Mouse (Mus musculus) common myeloid progenitor, adult 5-6 weeks (primary cell): ENCODE results near the gene Snu13. TPM values are rescaled to one million over a fixed set of nuclear protein-coding genes. Genes with fewer than 3 reads are reported as not detected.

Source experiments
- ATAC-seq: replicated peaks from 2 replicates; pipeline ENCODE4 v1.8.0; 2016; ENCODE audit warnings: low read depth, mild to moderate bottlenecking, moderate TSS enrichment, inconsistent platforms; ENCODE audit not compliant: poor library complexity, severe bottlenecking
- total RNA-seq: library from RNA; stranded (forward); fragments of 200-1000, 187-1606 nt; gene quantifications from 2 replicates; pipeline ENCODE4 v1.2.3, GENCODE M21; 2017

The Snu13 gene
- total RNA-seq, 1 experiment from 2014 or later = 197 TPM

DNA sequence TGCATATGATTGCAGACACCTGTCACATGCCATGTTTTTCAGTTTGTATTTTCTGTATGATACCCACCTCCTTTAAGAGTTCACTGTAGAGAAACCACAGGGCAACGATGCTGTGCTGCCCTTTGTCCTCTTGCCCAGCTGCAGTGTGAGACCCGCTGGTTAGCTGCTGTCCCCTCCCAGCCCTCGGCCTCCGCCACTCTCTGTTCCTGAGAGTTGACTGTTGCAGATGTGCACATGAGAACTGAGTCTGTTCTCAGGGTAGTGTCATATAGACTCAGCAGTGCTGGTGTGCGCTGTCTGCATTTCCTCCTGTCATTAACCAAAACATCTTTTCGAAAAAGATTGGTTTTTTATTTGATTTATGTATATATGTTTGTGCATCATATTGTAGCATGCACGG is 15.0 kb downstream of the Snu13 start:
- ATAC-seq = no peak

DNA sequence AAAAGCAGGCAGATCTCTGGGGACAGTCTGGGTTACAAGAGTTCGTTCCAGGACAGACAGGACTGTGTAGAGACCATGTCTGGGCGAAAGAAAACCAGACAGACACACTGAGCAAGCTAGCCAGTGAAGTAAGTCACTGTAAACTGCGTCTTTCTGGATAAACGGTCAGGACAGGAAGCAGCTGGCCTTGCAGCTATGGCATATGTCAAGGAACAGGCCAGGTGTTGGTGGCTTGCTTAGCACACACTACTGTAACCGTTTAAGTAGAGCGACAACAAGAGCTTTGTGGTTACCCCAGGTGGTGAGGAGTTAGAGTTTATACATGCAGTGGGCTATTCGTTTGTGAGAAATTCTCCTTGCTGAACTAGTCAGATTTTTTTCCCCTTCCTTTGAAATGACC is 19.7 kb downstream of the Snu13 start:
- 0 out of 2 replicates have a peak, but pooled peaks have one; percentile 15 for ATAC-seq

DNA sequence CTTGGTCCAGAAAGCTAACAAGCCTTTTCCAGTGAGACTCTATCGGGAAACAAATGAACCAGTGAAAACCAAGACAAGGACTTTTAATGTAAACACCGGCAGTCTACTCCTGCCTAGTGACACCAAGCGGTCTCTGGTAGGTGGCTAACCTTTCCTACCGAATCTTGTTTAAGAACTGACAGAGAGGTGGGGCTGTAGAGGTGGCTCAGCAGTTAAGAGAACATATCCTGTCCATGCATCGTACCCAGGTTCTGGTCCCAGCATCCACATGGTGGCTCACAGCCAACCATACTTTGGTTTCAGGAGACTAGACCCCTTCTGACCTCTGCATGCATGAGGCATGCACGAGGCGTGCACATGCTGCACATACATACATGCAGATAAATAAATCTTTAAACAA is 20.1 kb downstream of the Snu13 start:
- ATAC-seq = no peak

DNA sequence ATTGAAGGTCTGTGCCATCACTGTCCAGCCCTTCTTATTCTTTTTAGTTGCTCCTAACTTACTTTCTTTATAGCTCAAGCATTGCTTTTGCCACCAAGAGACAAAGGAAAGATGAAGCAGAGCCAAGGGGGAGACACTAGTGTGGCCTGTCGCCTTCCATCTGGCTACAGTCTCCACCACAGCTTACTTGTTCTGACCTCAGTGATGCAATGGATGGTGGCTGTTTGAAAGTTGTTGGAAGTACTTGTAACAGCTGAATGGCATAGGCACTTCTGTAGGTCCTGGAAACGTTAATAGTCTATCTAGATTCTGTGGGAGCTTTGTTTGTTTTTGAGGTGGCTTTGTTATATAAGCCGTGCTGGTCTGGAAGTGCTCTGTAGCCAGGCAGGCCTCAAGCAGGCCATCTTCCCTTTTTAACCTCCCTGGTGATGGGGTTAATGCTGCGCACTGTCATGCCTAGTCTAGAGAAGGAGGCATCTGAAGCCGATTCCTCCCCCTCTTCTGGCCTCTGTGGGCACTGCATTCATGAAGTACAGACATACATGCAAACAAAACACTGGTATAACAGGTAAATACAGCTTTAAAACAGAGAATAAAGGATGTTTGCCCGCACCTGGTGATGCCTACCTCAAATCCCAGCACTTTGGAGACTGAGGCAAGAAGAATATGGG is 23.3 kb downstream of the Snu13 start:
- ATAC-seq = no peak

DNA sequence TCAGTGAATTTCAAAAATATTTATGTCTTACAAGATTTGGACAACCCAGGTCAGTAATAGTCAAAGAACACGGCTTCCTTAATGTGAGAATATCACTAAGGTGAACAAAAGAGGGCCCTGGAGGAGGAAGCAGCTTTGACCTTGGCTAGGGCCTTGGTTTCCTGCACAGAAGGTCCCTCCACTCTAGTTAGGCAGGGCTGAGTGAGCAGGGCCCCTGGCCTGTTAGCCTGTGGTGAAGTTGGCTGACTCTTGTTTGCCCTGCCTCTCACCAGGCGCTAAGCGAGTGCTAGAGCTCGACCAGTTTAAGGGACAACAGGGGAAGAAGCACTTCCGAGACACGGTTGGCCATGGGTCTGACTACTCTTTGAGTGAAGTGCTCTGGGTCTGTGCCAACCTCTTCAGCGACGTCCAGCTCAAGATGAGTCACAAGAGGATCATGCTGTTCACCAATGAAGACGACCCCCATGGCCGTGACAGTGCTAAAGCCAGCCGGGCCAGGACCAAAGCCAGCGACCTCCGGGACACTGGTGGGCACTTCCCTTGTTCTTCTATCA is 24.8 kb downstream of the Snu13 start:
- ATAC-seq = 0 out of 2 replicates have a peak, but pooled peaks have one; percentile 42

DNA sequence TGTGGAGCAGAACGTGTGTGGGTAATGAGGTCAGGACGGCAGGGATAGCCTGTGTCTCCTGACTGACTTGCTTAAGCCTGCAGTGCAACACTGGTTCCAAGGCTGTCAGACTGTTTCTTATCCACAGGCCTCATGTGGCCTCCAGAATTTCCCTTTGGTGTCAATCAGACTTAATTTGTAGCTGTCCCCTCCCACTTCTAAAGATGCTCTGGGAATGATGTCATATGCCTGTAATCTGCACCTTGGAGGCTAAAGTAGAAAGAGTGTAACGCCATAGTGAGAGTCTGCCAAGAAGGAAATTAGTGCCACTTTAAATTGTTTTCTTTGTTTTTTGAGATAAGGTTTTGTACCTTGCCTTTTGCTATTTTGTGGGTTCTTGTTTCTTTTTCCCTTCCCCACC is 28.1 kb downstream of the Snu13 start:
- no peak for ATAC-seq

DNA sequence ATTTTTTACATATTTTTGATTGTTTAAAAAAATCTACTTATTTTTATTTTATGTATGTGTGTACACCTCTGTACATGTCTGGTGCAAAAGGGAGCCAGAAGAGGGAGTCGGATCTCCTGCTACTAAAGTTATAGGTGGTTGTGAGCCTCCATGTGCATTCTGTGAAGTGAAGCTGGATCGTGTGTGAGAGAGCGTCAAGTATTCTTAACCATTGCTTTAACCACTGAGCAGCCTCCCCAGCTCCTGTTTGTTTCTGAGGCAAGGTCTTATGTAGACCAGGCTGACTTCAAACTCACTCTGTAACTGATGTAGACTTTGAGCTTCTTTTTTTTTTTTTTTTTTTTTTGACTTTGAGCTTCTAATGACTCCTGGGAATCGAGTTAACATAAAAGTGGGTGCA is 29.9 kb downstream of the Snu13 start:
- ATAC-seq = no peak

DNA sequence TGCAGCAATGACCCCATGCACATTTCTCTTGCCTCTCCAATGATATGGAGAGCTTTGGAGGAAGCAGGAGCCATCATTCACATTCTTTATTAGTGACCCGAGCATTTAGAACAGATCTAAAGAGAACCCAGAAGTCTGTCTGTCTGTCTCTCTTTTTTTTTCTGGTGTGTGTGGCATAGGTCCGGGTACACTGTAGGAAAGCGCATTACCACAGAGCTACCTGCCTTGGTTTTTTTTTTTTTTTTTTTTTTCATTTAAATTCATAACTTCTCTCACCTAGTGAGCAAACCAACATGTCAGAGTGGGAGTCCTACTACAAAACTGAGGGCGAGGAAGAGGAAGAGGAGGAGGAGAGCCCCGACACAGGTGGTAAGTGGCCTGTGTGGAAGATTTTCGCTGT is 30.6 kb downstream of the Snu13 start:
- ATAC-seq = no peak

DNA sequence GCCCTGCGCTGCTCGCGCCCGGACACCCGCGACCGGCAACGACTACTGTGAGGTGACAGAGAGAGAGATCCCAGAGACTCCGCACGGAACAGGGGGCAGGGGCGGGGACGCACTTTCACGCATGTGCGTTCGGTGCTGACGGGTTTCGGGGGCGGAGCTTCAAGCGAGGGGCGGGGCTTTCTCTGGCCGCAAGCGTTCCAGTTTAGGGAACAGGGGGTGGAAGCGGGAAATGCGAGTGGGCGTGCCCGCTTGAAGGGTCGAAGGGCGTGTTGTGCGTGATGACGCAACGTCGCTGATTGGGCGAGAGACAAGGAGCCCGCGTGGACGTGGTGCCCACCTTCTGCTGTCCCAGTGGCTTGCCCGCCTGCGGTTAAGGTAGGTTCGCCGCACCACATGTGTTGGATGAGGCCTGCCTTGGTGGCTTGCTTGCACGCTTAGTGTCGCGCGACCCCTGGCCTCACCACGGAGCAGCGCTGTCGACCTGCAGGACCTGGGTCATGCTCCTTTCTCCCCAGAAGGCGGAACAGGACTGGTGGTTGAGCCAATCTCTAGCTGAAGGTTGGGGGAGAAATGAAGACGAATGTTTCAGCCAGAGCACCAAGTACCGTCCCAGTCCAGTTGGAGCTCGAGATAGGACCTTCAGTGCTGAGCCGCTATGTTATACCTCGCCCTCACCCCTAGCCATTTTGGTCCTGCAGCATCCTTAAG is 31.1 kb downstream of the Snu13 start:
- peak; percentile 94 for ATAC-seq

DNA sequence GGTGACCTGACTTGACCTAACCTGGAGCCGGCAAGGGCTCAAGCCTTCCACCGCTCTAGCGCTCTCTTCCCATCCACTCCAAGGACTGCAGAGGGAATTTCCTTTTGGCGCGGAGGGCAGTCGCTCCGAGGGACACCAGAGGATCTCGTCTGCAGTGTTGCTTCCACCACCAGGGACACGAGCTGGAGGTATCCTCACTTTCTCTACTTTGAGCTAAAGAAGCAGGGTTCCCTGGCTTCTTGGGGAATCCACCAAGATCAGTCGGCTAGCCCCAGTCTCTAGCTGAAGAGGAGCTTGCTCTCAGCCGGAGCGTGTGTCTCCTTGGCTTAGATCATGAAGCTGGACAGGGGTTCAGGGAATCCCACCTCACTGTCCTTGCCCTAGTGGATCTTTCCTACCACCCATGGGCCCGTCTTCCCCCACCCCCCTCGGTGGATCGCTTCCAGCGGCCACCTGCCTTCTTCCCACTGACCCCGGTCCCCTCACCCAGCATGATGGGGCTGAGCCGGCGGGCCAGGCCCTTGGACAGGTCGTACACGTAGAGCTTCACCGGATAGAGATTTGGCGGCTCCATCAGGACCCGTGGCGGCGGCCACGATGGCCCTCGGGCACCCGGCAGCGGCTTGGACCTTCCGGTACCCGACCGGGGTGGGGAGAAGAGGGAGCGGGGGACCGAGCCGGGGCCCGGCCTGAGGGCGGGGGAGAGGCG is 31.9 kb downstream of the Snu13 start:
- ATAC-seq = no peak

DNA sequence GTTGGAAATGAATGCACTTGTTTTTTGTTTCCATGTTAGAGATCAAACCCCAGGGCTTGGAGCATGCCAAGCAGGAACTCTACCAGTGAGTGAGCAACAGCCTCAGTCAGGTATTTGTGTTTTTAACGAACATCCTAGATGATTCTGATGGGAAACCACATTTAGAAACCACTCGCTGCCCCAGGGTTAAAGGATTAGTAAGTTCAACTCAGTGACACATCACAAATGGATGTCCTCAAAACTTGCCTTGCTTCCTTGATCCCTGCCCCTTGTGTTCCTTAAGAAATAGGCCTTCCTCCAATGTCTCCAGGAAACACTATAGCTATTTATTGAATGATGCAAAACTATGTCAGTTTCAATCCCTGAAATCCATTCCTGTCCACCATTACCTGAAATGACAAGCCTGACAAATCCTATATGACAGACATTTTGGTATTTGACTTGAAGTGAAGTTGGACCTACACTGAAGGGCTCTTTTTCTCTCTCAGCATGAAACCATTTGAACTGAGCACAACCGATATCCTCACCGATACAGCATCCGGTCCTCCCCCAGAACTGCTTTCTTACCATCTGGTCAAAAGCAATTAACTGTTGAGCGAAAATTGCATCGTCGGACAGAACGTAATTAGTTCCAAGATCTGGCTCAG is 32.5 kb downstream of the Snu13 start:
- ATAC-seq = no peak

DNA sequence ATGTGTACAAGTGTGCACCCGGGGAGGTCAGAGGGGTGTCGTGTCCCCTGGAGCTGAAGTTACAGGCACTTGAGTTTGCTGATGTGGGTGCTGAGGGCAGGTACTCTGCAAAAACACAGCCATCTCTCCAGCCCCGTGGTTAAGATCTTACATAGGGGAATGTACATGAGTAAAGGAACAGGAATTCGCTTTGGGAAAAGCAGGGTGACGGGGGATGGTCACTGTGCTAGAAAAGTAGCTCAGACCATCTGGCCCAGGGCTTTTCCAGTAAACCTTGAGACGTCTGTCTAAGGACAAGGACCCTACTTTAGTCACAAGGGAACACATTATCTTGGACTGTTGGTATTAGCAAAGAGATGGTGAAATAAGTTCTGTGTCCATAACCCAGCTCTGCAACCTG is 35.5 kb downstream of the Snu13 start:
- ATAC-seq = no peak

DNA sequence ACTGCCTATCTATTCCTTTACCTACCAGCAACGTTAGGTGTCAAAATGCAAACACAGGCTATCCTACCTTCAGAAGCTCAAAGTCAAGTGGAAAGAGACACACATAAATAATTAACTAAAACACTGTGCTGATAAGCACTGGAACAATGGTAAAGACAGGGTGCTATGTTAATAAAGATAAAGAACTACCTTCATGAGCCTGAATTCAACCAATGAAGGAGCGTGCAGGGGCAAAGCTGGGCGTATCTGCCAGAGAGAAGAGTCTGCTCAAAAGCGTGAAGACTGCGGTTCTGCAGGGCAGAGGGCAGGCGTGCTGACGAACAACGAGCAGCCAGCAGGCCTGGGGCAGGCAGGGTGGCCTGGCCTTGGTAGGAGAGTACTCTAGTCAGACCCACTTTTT is 43.1 kb downstream of the Snu13 start:
- ATAC-seq = no peak

DNA sequence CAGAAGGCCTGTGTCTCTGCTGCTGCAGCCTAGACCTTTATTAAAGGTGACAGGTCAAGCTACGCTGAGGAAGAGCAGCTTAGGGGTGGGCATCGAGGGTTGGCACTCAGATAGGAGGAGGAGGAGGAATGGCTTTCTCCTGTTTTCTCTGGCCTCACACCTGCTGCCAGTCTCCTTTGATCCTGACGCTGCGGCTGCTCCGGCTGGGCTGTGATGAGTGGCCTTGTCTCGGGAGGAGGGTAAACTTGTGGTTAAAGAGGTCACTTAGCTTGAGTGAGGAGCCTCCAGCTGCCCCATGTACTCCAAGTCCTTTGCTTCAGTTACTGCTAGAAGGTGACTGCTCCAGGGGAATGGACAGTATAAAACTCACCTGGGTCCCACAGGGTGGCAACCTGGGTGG is 53.4 kb downstream of the Snu13 start:
- ATAC-seq = no peak

DNA sequence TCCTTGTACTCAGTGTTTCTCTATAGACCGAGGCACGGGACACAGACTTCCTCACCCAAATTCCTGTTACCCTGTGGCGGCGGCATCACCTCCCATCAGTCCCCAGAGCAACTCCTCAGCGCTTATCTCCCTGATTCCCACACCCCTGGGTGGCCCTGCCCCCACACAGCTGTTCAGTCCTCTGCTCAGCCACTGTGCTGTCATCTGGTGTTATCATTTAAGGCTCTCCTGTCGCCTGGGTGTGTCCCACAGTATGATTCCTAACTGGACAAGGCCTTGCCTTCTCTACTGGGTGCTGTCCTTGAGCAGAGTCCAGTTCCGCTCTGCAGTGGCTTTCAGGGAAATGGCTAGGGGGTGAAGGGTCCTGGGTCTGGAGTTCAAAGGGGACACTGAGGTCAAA is 56.8 kb downstream of the Snu13 start:
- peak; percentile 65 for ATAC-seq

Other genes with a start within 250 kb of the Snu13 start
- 11.3 and 20.6 TPM in 2 replicates for gene Tef, start 245.2 kb downstream of the Snu13 start, total RNA-seq
- gene Tob2, start 188.8 kb downstream of the Snu13 start, total RNA-seq = 26.1 and 27.0 TPM in 2 replicates
- 65.8 and 125 TPM in 2 replicates for gene Phf5a, start 175.7 kb downstream of the Snu13 start, total RNA-seq
- 132 and 149 TPM in 2 replicates for gene Aco2, start 175.3 kb downstream of the Snu13 start, total RNA-seq
- 52.6 and 64.6 TPM in 2 replicates for gene Polr3h, start 121.4 kb downstream of the Snu13 start, total RNA-seq
- not detected in 2 replicates for gene Csdc2, start 110.8 kb downstream of the Snu13 start, total RNA-seq
- gene Pmm1, start 86.7 kb downstream of the Snu13 start, total RNA-seq = 15.1 and 17.1 TPM in 2 replicates
- gene 1700029P11Rik, start 67.1 kb downstream of the Snu13 start, total RNA-seq = not detected in 2 replicates
- 409 and 444 TPM in 2 replicates for gene Xrcc6, start 59.8 kb downstream of the Snu13 start, total RNA-seq
- 12.2 and 13.6 TPM in 2 replicates for gene Desi1, start 13.7 kb downstream of the Snu13 start, total RNA-seq
- gene 4930407I10Rik, start 11.6 kb upstream of the Snu13 start, total RNA-seq = not detected in 2 replicates
- gene Mei1, start 22.4 kb upstream of the Snu13 start, total RNA-seq = not detected in 2 replicates
- 8.8 and 18.0 TPM in 2 replicates for gene Ccdc134, start 80.3 kb upstream of the Snu13 start, total RNA-seq
- 42.8 and 64.3 TPM in 2 replicates for gene Srebf2, start 99.6 kb upstream of the Snu13 start, total RNA-seq
- 3.1 and 4.8 TPM in 2 replicates for gene Shisa8, start 165.2 kb upstream of the Snu13 start, total RNA-seq
- gene Tnfrsf13c, start 176.8 kb upstream of the Snu13 start, total RNA-seq = 2.7 and 5.9 TPM in 2 replicates
- 19.4 and 30.6 TPM in 2 replicates for gene Cenpm, start 197.2 kb upstream of the Snu13 start, total RNA-seq
- gene 1500009C09Rik, start 204.8 kb upstream of the Snu13 start, total RNA-seq = not detected in 2 replicates
- 0.23 and 0.44 TPM in 2 replicates for gene Sept3, start 227.3 kb upstream of the Snu13 start, total RNA-seq